Mouse (Mus musculus) left cerebral cortex, adult 6 months (tissue): ENCODE measurements around the gene Tas2r114. TPM values are rescaled to one million over a fixed set of nuclear protein-coding genes. Genes with fewer than 3 reads are reported as not detected.

ENCODE experiments used
- long read RNA-seq, 2 experiments: library from polyadenylated mRNA; unstranded; transcript quantifications; one replicate each; pipeline ENCODE4 v2.0.0; 2019 to 2020
- polyA plus RNA-seq: library from polyadenylated mRNA; unstranded; fragments of <200 nt; fragmentation: Nextera tagmentation; gene quantifications from 2 replicates; pipeline ENCODE4 v1.2.3, GENCODE M21; 2021

Gene Tas2r114
- not detected in 2 replicates for polyA plus RNA-seq
- long read RNA-seq, experiment 1 = 0 reads
- long read RNA-seq, experiment 2 = 0 reads

GRCm38 (mm10) chr6:131689963-131690362 lies at the start of gene Tas2r114:
Gene Tas2r114 (minus strand): TSS chr6:131690063.

DNA sequence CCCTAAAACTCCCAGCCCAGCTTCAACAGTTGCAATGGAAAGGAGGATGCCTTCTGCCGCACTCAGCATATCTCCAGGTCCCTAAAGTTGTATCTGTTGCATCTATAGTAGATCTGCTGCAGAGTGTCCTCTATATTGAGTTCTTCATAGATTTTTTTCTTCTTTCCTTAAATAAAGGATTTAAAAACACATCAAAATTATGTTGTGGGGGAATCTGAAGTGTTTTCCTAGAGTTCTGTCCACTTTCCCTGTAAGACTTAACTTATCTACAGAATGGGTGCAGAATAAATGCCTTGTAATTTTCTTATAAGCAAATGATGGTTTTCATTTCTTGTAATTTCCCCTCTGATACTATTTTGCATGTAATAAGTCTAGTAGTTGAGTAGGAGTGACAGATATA lies 2.5 kb downstream of the Tas2r114 start, which contains the start of gene Tas2r105:
TSS of gene Tas2r105 (minus strand) at position 101 of the 400 bp plus-strand sequence.

DNA sequence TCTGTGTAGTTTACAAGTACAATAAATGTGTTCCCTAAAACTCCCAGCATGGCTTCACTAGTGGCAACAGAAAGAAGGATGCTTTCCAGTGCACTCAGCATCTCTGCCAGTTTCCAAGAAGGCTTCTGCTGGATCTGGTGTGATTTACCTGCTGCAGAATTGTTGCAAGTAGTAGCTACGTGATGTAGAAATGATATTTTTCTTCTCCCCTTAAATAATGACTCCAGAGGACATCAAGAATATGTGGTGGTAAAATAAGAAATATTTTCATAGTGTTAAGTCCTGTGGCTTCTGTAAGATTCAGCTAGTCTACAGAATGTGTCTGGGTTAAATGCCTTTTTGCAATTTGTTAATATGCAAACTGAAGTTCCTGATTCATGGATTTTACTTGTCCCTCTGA lies 4.2 kb downstream of the Tas2r114 start, which contains the start of gene Tas2r104:
TSS of gene Tas2r104 (minus strand) at position 101 of the 400 bp plus-strand sequence.

GRCm38 (mm10) chr6:131678786-131679185 lies 11.1 kb downstream of the Tas2r114 start, which contains the start of gene Tas2r106:
Gene Tas2r106 (minus strand): TSS chr6:131678886.

DNA sequence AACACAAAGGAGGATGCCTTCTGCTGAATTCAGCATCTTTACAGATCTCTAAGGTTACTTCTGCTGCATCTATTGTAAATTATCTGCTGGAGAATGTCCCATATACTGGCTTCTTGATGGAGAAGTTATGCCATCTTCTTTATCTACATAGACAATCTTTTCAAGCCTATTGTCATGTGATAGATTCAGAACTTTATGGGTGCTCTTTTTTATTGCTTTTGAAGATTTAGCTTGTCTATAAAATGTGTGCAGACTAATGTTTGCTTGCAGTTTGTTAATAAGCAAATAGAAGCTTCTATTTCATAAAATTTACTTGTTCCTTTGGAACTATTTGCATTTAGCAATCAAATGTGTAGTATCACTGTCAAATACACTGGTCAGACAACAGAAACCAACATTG lies 29.8 kb downstream of the Tas2r114 start, which contains the start of gene Tas2r107:
TSS of gene Tas2r107 (minus strand) at position 101 of the 400 bp plus-strand sequence.

Other genes with a start within 250 kb of the Tas2r114 start
- gene 5430401F13Rik, start 203.7 kb downstream of the Tas2r114 start, polyA plus RNA-seq = not detected in 2 replicates
- gene Gm6619, start 203.7 kb downstream of the Tas2r114 start, polyA plus RNA-seq = not detected in 2 replicates
- gene Tas2r130, start 59.2 kb downstream of the Tas2r114 start, polyA plus RNA-seq = not detected in 2 replicates
- not detected in 2 replicates for gene Tas2r107, start 29.9 kb downstream of the Tas2r114 start, polyA plus RNA-seq
- not detected in 2 replicates for gene Tas2r106, start 11.2 kb downstream of the Tas2r114 start, polyA plus RNA-seq
- not detected in 2 replicates for gene Tas2r104, start 4.3 kb downstream of the Tas2r114 start, polyA plus RNA-seq
- gene Tas2r105, start 2.6 kb downstream of the Tas2r114 start, polyA plus RNA-seq = not detected in 2 replicates